Mouse (Mus musculus) cerebellum, adult 2 months (tissue): ENCODE results near the gene Atl2. TPM values are rescaled to one million over a fixed set of nuclear protein-coding genes. Genes with fewer than 3 reads are reported as not detected.

Experiments used
- DNase-seq, 2 experiments: peaks; one replicate each; pipeline ENCODE4 v3.0.0; 2021
- H3K27ac ChIP-seq: fragments of 200-500 bp; 2 replicates; pipeline ENCODE4 v1.5.1; 2012; ENCODE audit warnings: low read length, control low read depth, inconsistent platforms; ENCODE audit not compliant: insufficient read depth
- H3K27me3 ChIP-seq: fragments of 200-500 bp; 2 replicates; pipeline ENCODE4 v1.6.1; 2012; ENCODE audit warnings: inconsistent platforms, mild to moderate bottlenecking, low read length, moderate library complexity; ENCODE audit not compliant: control insufficient read depth, insufficient read depth
- H3K4me1 ChIP-seq: fragments of 200-500 bp; 2 replicates; pipeline ENCODE4 v1.6.1; 2011; ENCODE audit warnings: low read length; ENCODE audit not compliant: control insufficient read depth, insufficient read depth
- H3K4me3 ChIP-seq: fragments of 200-500 bp; replicated peaks from 2 replicates; pipeline ENCODE3; 2011; ENCODE audit warnings: mild to moderate bottlenecking, low read depth, low read length, control low read depth; ENCODE audit not compliant: insufficient read depth
- CTCF ChIP-seq: fragments of 200-500 bp; IDR thresholded peaks from 2 replicates; pipeline ENCODE4 v1.5.1; 2011; ENCODE audit warnings: low read depth, mild to moderate bottlenecking, control low read depth, low read length, moderate library complexity, borderline replicate concordance; ENCODE audit not compliant: insufficient read depth
- POLR2A ChIP-seq: fragments of 200-500 bp; IDR thresholded peaks from 2 replicates; pipeline ENCODE4 v1.6.1; 2011; ENCODE audit warnings: low read length, control low read depth, borderline replicate concordance; ENCODE audit not compliant: insufficient read depth
- WGBS: fragments of 180-500 bp; shearing (Covaris S2); methylation state at CpG from one replicate; pipeline ENCODE4 v1.1.7; 2018; 5-methylcytosine and 5-hydroxymethylcytosine counted together
- polyA plus RNA-seq: library from polyadenylated mRNA; depleted of rRNA; stranded (reverse); fragments of >200 nt; gene quantifications from 2 replicates; pipeline ENCODE4 v1.2.3, GENCODE M21; 2012

Atl2 gene
- polyA plus RNA-seq, 1 experiment = 96.3 TPM

DNA sequence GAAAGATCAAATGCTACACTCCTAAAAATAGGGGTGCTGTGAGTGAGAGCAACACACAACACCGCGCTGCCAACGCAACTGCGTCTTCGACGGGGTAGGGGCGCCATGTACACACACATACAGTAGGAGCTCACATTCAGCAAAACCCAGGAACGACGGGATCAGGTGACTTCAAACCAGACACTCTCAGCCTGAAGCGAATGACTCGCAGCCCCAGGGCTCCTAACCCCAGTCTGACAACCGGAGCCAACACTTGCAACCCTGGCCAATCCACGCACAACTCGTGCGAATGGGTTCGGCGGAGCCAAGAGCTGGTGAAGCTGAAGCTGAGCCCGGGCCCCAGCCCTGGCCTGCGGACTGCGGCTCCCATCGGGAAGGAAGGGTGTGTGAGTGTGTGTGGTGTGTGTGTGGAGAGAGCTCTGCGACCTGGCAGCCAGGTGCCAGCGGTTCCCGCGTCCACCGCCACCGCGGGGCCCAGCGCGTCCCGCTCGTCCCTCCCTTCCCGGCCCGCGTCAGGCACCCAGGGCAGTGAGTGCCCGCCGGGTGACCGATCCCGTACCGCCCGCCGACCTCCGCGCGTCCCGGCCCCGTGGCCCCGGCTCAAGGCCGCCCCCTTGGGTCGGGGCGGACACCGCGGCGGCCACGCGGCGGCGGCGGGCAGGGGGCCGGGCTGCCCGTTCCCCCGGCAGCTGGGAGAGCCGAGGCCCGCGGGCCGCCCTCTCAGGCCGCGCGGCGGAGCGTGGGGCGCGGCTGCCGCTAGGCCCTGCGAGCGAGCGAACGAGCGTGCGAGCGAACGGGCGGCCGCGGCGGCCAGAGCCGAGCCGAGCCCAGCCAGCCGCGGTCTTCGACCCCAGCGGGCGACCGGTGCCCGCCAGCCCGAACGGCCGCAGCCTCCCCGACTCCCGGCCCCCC lies 696 bp downstream of the Atl2 start:
- DNase-seq = peak; percentile 74 to 76
- Histone ChIP-seq H3K27ac (peak overlapping the region; percentile 93), H3K4me1 (peaks cover 8% of the 10 kb centered on the region), H3K27me3 (no peaks in the 10 kb centered on the region), H3K4me3 (peak overlapping the region; percentile 84)
- WGBS = under 1% methylated on average over 90 of the region's 100 CpGs
- TF ChIP-seq CTCF (no peak), POLR2A (no peak)

DNA sequence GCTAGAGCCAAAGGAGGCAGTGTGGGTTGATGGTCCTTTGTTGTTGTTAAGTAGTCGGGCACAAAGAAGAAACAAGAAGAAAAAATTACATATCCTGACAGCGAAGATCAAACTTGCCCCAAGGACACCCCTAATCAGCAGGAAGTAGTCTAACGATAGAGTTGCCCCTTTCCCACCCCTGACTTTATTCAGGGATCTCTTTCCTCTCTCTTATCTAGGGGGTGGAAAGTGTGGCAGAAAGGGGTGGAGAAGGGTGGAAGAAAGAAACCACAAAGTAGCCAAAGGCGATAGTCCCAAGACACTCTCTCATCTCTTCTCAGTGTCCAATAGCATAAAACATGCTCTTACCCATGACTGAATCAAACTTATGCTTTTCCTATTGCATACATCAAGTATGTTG lies 1.9 kb downstream of the Atl2 start:
- Histone ChIP-seq H3K4me3 (no peak overlapping the region), H3K27me3 (no peaks in the 10 kb centered on the region), H3K4me1 (peaks cover 11% of the 10 kb centered on the region), H3K27ac (no peak overlapping the region)
- no peak for DNase-seq
- 55% methylated on average over 4 of the region's 4 CpGs for WGBS
- no peak for TF ChIP-seq CTCF
- no peak for TF ChIP-seq POLR2A

GRCm38 (mm10) chr17:79891944-79892343 lies 4.0 kb downstream of the Atl2 start:
- H3K27me3 ChIP-seq = no peaks in the 10 kb centered on the region

DNA sequence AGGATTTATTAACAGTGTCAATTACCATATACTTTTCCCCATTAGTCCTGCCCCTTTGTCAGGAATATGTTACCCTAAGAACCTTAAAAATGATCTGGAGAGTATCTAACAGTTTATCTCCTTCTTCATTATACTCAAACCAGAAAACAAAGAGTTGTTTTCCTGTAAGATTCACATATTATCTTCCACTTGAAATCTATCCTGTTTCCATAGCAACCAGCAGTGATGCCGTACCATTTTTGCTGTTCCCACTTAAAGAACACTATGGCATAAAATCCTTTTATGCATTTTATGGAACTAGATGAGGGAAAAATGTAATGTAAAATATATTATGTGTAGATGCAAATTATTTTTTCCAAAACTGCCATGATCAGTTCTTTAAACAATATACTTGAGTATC lies 8.0 kb downstream of the Atl2 start:
- no peaks in the 10 kb centered on the region for H3K27me3 ChIP-seq
- H3K4me1 ChIP-seq = peaks cover 6% of the 10 kb centered on the region
- DNase-seq = no peak
- H3K4me3 ChIP-seq = no peak overlapping the region
- 42% methylated on average over 1 of the region's 1 CpGs for WGBS
- TF ChIP-seq POLR2A = no peak
- no peak overlapping the region for H3K27ac ChIP-seq

More at GRCm38 (mm10) chr17:79891944-79892343, 4.0 kb downstream of the Atl2 start:
- 49% methylated on average over 7 of the region's 7 CpGs for WGBS
- no peak for TF ChIP-seq POLR2A
- TF ChIP-seq CTCF = no peak
- peaks cover 13% of the 10 kb centered on the region for H3K4me1 ChIP-seq
- no peak overlapping the region for H3K27ac ChIP-seq
- no peak for DNase-seq
- H3K4me3 ChIP-seq = no peak overlapping the region

DNA sequence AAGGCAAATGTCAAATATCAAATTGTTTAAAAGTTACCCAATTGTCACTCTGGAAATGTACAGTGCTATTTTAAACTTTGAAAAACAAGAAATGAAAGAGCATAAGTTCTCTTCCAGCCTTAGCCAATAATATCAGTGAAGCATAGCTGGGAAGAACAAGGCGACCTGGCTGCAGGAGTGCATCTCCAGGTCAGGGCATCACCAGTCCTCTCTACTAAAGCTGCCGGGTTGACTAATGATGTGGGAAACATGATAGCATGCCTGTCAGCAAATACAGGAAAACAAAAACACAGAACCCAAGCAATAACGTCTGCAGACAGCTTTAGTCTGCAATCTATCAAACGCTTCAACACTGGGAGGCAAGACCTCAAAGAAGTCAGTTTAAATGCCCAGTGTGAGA lies 12.7 kb downstream of the Atl2 start:
- DNase-seq = no peak
- Histone ChIP-seq H3K4me3 (no peak overlapping the region), H3K4me1 (no peaks in the 10 kb centered on the region), H3K27ac (no peak overlapping the region), H3K27me3 (no peaks in the 10 kb centered on the region)
- TF ChIP-seq CTCF = no peak
- TF ChIP-seq POLR2A = no peak
- 40% methylated on average over 4 of the region's 4 CpGs for WGBS

- peaks cover 6% of the 10 kb centered on the region; the same call in 1 of the 2 replicates for H3K4me1 ChIP-seq
- no peak overlapping the region for H3K27ac ChIP-seq
- WGBS = 93% methylated on average over 5 of the region's 5 CpGs
- DNase-seq = no peak
- TF ChIP-seq CTCF (no peak), POLR2A (no peak)
- no peak overlapping the region for H3K4me3 ChIP-seq
- H3K27me3 ChIP-seq = no peaks in the 10 kb centered on the region
Observed at GRCm38 (mm10) chr17:79865027-79865426, 30.9 kb downstream of the Atl2 start.

GRCm38 (mm10) chr17:79864503-79864902 lies 31.4 kb downstream of the Atl2 start:
- no peak overlapping the region for H3K27ac ChIP-seq
- H3K27me3 ChIP-seq = no peaks in the 10 kb centered on the region
- no peak for DNase-seq
- TF ChIP-seq CTCF (no peak), POLR2A (no peak)
- no peak overlapping the region for H3K4me3 ChIP-seq
- H3K4me1 ChIP-seq = peaks cover 6% of the 10 kb centered on the region; the same call in 1 of the 2 replicates
- WGBS = 77% methylated on average over 8 of the region's 8 CpGs

GRCm38 (mm10) chr17:79862038-79862437 lies 33.9 kb downstream of the Atl2 start:
- Histone ChIP-seq H3K27ac (no peak overlapping the region), H3K27me3 (no peaks in the 10 kb centered on the region), H3K4me3 (no peak overlapping the region), H3K4me1 (peaks cover 5% of the 10 kb centered on the region; the same call in 1 of the 2 replicates)
- TF ChIP-seq CTCF (no peak), POLR2A (no peak)
- peak in 1 of 2 experiments; percentile 44 for DNase-seq
- WGBS = 83% methylated on average over 1 of the region's 1 CpGs
